Mouse (Mus musculus) olfactory bulb, adult 2 months (tissue): ENCODE measurements at regions not wholly inside any gene's neighbourhood (a gene's known extent, or its start where the extent isn't known, plus 50 kb on each side); places are given as distances from the start of the nearest gene placed in this dataset.

ENCODE experiments used
- CTCF ChIP-seq: fragments of 200-500 bp; IDR thresholded peaks from 2 replicates; pipeline ENCODE4 v1.5.1; 2012; ENCODE audit warnings: low read depth, mild to moderate bottlenecking, low read length, moderate library complexity; ENCODE audit not compliant: insufficient read depth
- POLR2A ChIP-seq: fragments of 200-500 bp; IDR thresholded peaks from 2 replicates; pipeline ENCODE4 v1.6.1; 2012; ENCODE audit warnings: mild to moderate bottlenecking, low read depth, low read length, moderate library complexity; ENCODE audit not compliant: insufficient read depth

DNA sequence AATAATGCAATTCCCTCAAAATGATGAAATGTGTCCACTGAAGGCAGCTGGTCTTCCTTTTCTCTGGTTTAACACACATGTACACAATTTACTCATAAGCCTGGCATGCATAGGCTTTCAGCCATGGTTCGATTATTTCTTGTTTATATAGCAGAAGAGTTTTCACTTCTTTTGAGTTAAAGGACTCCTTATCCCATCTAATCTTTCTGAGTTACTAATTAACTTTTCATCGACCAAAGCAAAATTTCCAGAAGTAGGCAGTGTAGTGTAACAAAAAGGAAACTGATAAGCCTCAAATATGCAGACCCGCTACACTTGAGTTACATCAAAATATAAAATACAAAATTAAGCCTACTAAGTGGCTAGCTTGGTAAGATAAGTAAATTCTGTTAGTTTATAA, 620.5 kb upstream of the Akr1e1 start:
- TF ChIP-seq POLR2A (no peak), CTCF (no peak)
